Mouse (Mus musculus): ENCODE measurements around the gene Xiap.

GRCm38 (mm10) chrX:42013776-42014175 lies 45.7 kb upstream of the Xiap start:
- TF ChIP-seq POLR2A (IDR thresholded peaks at IDR 0.05; ENCODE audit: borderline replicate concordance, extremely low read depth, insufficient read depth, insufficient read length, poor library complexity, severe bottlenecking) (no peak), CTCF (IDR thresholded peaks at IDR 0.05; ENCODE audit: borderline replicate concordance, extremely low read depth, insufficient read depth, insufficient read length) (no peak)

Measured in brain, embryonic 14.5 days (tissue).